Mouse (Mus musculus) ovary, postnatal 14 days (tissue): ENCODE results near the gene Il2.

Source experiments
- DNase-seq: peaks from one replicate; pipeline ENCODE4 v3.0.0; 2022; ENCODE audit warnings: low spot score

The Il2 gene

GRCm38 (mm10) chr3:37125655-37126054 lies at the start of gene Il2:
Il2 (minus strand) TSS chr3:37125959.
- DNase-seq = no peak

GRCm38 (mm10) chr3:37174711-37175572 lies 49.2 kb upstream of the Il2 start:
- DNase-seq = no peak

GRCm38 (mm10) chr3:37173285-37173684 lies 47.5 kb upstream of the Il2 start:
- no peak for DNase-seq

- DNase-seq = no peak
Observed at GRCm38 (mm10) chr3:37169283-37169682, 43.5 kb upstream of the Il2 start.

- no peak for DNase-seq
Observed at GRCm38 (mm10) chr3:37161096-37161495, 35.3 kb upstream of the Il2 start.

- no peak for DNase-seq
Observed at GRCm38 (mm10) chr3:37158246-37158645, 32.5 kb upstream of the Il2 start.

- DNase-seq = no peak
Observed at GRCm38 (mm10) chr3:37157082-37157481, 31.3 kb upstream of the Il2 start.

GRCm38 (mm10) chr3:37154396-37154795 lies 28.6 kb upstream of the Il2 start:
- DNase-seq = no peak

- no peak for DNase-seq
Observed at GRCm38 (mm10) chr3:37153004-37153403, 27.2 kb upstream of the Il2 start.

GRCm38 (mm10) chr3:37152274-37152673 lies 26.5 kb upstream of the Il2 start:
- DNase-seq = no peak

- no peak for DNase-seq
Observed at GRCm38 (mm10) chr3:37146810-37147209, 21.1 kb upstream of the Il2 start.

- DNase-seq = no peak
Observed at GRCm38 (mm10) chr3:37146406-37146805, 20.6 kb upstream of the Il2 start.

- no peak for DNase-seq
Observed at GRCm38 (mm10) chr3:37144979-37145378, 19.2 kb upstream of the Il2 start.

GRCm38 (mm10) chr3:37141827-37142226 lies 16.1 kb upstream of the Il2 start:
- DNase-seq = no peak

GRCm38 (mm10) chr3:37140168-37140906 lies 14.6 kb upstream of the Il2 start:
- DNase-seq = no peak

GRCm38 (mm10) chr3:37139192-37139591 lies 13.4 kb upstream of the Il2 start:
- no peak for DNase-seq

GRCm38 (mm10) chr3:37137231-37137630 lies 11.5 kb upstream of the Il2 start:
- DNase-seq = no peak

- no peak for DNase-seq
Observed at GRCm38 (mm10) chr3:37129063-37129462, 3.3 kb upstream of the Il2 start.

GRCm38 (mm10) chr3:37128269-37128668 lies 2.5 kb upstream of the Il2 start:
- no peak for DNase-seq

- no peak for DNase-seq
Observed at GRCm38 (mm10) chr3:37126162-37126561, 403 bp upstream of the Il2 start.

- DNase-seq = no peak
Observed at GRCm38 (mm10) chr3:37090721-37091120, 35.0 kb downstream of the Il2 start.

GRCm38 (mm10) chr3:37084860-37085259 lies 40.9 kb downstream of the Il2 start:
- no peak for DNase-seq

- DNase-seq = peak; percentile 31
Observed at GRCm38 (mm10) chr3:37073211-37073610, 52.5 kb downstream of the Il2 start.
